Mouse (Mus musculus) layer of hippocampus, adult 8-10 months (tissue): ENCODE measurements at regions not wholly inside any gene's neighbourhood (a gene's known extent, or its start where the extent isn't known, plus 50 kb on each side); places are given as distances from the start of the nearest gene placed in this dataset.
A peak's percentile ranks its signal among the peaks of the same experiment; 100 is the strongest.
"Not testable (repeated sequence)": the region's sequence is repeated elsewhere in the genome, so short reads cannot be mapped to it uniquely, and the experiment has no call there.

Experiments
- DNase-seq, 2 experiments: peaks; one replicate each; pipeline ENCODE4 v3.0.0; 2022; ENCODE audit warnings: low spot score in 2 of 2

GRCm38 (mm10) chr12:28922236-28922635, 170.6 kb downstream of the Eipr1 start:
- no peak for DNase-seq

GRCm38 (mm10) chr12:28925206-28925605, 173.6 kb downstream of the Eipr1 start:
- DNase-seq, result no peak

- no peak for DNase-seq
These were observed 188.3 kb downstream of the Eipr1 start for GRCm38 (mm10) chr12:28939936-28940335.

- no peak for DNase-seq
These were observed 197.3 kb downstream of the Eipr1 start for GRCm38 (mm10) chr12:28948889-28949288.

GRCm38 (mm10) chr12:28949307-28949706, 197.7 kb downstream of the Eipr1 start:
- DNase-seq, result no peak

GRCm38 (mm10) chr12:28957155-28957554, 205.6 kb downstream of the Eipr1 start:
- no peak for DNase-seq

- DNase-seq, result no peak
These were observed 207.1 kb downstream of the Eipr1 start for GRCm38 (mm10) chr12:28958661-28959060.

- DNase-seq, result peak in 1 of 2 experiments; percentile 35
These were observed 218.2 kb downstream of the Eipr1 start for GRCm38 (mm10) chr12:28969671-28970379.

- DNase-seq, result peak; percentile 74 to 82
These were observed 223.0 kb downstream of the Eipr1 start for GRCm38 (mm10) chr12:28974571-28975041.

GRCm38 (mm10) chr12:28975249-28975648, 223.6 kb downstream of the Eipr1 start:
- no peak for DNase-seq

- no peak for DNase-seq
These were observed 228.1 kb downstream of the Eipr1 start for GRCm38 (mm10) chr12:28979679-28980078.

- no peak for DNase-seq
These were observed 234.6 kb downstream of the Eipr1 start for GRCm38 (mm10) chr12:28986214-28986613.

- DNase-seq, result no peak
These were observed 246.0 kb downstream of the Eipr1 start for GRCm38 (mm10) chr12:28997474-28998192.

GRCm38 (mm10) chr12:28999963-29000451, 248.4 kb downstream of the Eipr1 start:
- DNase-seq, result no peak

- DNase-seq, result peak in 1 of 2 experiments; percentile 22
These were observed 252.9 kb downstream of the Eipr1 start for GRCm38 (mm10) chr12:29004504-29004903.

GRCm38 (mm10) chr12:29014601-29015000, 263.0 kb downstream of the Eipr1 start:
- DNase-seq, result no peak

GRCm38 (mm10) chr12:29015200-29015862, 263.7 kb downstream of the Eipr1 start:
- peak; percentile 28 to 30 for DNase-seq

- no peak for DNase-seq
These were observed 269.5 kb downstream of the Eipr1 start for GRCm38 (mm10) chr12:29021152-29021551.

GRCm38 (mm10) chr12:29028171-29028570, 276.6 kb downstream of the Eipr1 start:
- DNase-seq, result no peak

- DNase-seq, result peak in 1 of 2 experiments; percentile 7
These were observed 277.9 kb downstream of the Eipr1 start for GRCm38 (mm10) chr12:29029461-29029860.

GRCm38 (mm10) chr12:29046009-29046408, 294.4 kb downstream of the Eipr1 start:
- no peak for DNase-seq

- not testable (repeated sequence) for DNase-seq
These were observed 297.0 kb downstream of the Eipr1 start for GRCm38 (mm10) chr12:29048596-29048995.
